Mouse (Mus musculus) cerebellum, adult 2 months (tissue): ENCODE measurements around the gene Gabrb1.

Source experiments
- CTCF ChIP-seq: fragments of 200-500 bp; IDR thresholded peaks from 2 replicates; pipeline ENCODE4 v1.5.1; 2011; ENCODE audit warnings: low read depth, mild to moderate bottlenecking, control low read depth, low read length, moderate library complexity, borderline replicate concordance; ENCODE audit not compliant: insufficient read depth
- POLR2A ChIP-seq: fragments of 200-500 bp; IDR thresholded peaks from 2 replicates; pipeline ENCODE4 v1.6.1; 2011; ENCODE audit warnings: low read length, control low read depth, borderline replicate concordance; ENCODE audit not compliant: insufficient read depth

DNA sequence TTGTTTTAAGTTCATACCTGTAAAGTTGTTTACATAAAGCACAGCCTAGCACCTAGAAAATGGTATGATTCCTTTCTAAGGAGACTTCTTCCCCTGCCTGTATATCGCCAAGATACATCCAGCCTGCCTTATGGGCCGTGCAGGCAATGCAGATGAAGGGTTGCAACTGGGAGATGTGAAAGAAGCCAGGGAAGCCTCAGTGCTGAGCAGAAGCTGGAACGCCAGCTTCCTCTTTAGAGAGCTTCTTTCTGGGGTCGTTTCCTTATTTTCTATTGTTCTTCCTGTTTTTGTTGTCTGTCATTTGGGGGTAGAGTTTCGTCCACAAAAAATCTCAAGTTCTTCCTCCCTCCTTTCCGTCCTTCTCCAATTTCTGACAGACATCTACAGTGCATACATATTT is 512.2 kb downstream of the Gabrb1 start:
- TF ChIP-seq POLR2A (no peak), CTCF (no peak)
